Mouse (Mus musculus) spleen, adult 18-20 months (tissue): ENCODE results near the gene Ip6k1.

Experiments used
- DNase-seq, 2 experiments: peaks; one replicate each; pipeline ENCODE4 v3.0.0; 2022; ENCODE audit warnings: mixed read lengths in 2 of 2

The Ip6k1 gene

DNA sequence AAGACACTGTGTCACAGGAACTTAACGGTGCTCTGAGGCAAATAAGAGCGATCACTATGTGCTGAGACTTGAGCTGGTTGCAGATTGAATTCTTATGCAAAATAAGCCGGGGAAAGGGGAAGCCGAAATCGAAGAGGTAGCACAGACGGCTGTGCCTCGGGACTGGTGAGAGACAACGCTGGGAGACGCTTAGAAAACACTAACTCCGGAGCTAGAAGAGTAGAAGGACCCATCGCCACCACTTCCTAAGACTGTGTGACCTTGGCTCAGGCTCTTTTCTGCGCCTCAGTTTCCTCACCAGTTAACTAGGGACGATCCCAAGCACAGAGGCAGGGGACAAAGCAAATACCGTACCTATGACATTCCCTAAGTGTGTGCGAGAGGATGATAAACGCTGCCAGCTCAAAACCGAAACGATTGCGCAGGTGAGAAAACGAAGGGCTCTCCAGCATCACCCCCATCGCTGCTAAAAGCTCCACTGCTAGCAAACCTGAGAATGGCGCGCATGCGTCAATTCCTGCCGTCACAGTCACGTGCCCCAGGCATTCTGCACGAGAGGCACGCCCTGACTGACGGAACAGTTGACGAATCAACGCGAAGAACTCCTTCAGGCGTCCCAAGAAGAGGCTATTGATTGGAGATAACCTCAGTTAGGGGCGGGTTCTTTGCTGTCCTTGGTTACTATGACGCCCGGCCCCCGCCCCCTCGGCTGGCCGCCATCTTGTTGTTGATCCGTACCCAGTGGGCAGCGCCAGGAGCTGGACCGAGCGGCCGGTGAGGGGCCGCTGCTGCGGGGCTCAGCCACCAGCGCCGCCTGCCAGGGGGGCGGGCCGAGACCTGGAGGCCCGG lies at the start of gene Ip6k1:
Gene Ip6k1, plus strand, starts transcription at position 580 of the 849 bp plus-strand sequence.
- peak; percentile 99 for DNase-seq

GRCm38 (mm10) chr9:107955613-107956289 lies 46.5 kb upstream of the Ip6k1 start:
- DNase-seq: no peak

- DNase-seq: no peak
These were observed 45.2 kb upstream of the Ip6k1 start for GRCm38 (mm10) chr9:107957141-107957540.

DNA sequence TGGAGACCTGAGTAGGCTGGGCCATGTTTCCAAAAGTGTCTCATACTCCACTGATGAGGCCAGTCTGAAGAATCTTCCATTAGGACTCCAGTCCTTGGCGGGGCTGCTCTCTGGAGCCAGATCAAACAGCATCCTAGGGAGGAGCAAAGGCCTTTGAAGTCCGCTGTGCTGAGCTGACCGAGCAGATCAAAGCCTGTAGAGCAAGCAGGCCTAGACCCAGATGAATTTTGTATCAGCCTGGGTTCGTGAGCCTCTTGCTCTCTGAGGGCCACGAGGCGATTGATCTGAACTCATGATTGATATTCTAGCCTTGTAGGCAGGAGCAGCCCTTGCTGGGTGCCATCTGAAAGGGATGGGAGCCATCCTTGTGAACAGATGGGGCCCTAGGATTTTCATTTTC lies 42.4 kb upstream of the Ip6k1 start:
- no peak for DNase-seq

DNA sequence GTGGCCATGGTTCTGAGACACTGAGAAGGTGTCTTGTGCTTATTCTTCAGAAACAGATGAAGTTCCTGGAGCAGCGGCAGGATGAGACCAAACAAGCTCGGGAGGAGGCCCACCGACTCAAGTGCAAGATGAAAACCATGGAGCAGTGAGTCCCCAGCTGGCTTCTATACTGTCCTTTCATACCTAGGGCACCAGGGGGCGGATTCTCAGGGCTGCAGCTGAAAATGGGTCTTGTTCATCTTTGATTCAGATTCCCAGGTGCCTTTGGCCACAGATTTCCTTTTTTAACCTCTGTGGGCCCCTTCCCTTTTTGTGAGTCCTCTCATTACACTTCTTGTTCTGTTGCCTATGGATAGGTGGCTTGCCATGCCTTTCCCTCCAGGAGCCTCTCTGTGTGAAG lies 41.4 kb upstream of the Ip6k1 start:
- DNase-seq: no peak

GRCm38 (mm10) chr9:107961351-107961762 lies 40.9 kb upstream of the Ip6k1 start:
- DNase-seq: no peak

GRCm38 (mm10) chr9:107961881-107962280 lies 40.4 kb upstream of the Ip6k1 start:
- no peak for DNase-seq

DNA sequence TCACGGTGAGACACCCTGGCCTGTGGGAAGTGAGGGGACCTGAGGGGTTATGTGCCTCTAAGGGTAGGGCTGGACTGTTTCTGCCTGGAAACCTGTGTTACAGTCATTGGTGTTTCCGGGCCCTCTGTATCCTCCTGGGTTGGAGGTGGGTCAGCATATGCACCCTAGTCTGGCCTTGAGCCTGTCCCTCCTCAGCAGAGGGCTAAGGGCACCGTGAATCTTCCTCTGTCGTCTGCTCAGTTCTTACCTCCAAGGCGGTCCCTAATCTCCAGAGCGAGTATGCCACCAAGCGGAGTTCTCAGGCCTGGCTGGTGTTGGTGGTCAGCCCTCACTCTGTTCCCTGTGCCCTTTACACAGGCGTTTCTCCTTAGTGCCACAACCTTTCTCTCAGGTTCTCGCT lies 39.4 kb upstream of the Ip6k1 start:
- no peak for DNase-seq

GRCm38 (mm10) chr9:107963700-107964099 lies 38.6 kb upstream of the Ip6k1 start:
- DNase-seq: peak; percentile 60 to 71

DNA sequence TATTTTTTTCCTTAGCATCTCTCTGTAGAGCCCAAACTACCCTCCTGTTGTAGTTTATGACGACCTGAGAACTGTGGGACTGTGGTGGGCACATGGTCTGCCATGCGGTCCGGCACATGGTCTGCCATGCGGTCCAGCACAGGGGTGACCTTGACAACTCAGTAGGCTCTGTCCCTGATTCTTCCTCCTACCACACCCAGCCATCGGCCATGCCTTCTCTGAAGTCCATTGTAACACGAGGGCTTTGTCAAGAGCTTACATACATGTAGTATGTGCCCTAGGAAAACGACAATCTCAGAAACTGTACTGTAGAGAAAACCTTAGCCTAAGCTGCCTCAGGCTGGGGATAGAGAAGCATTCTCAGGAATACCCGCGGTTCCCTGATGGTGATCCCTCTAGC lies 37.6 kb upstream of the Ip6k1 start:
- DNase-seq: no peak

GRCm38 (mm10) chr9:107966676-107967075 lies 35.6 kb upstream of the Ip6k1 start:
- DNase-seq: no peak

- DNase-seq: no peak
These were observed 34.9 kb upstream of the Ip6k1 start for GRCm38 (mm10) chr9:107967437-107967836.

- no peak for DNase-seq
These were observed 33.8 kb upstream of the Ip6k1 start for GRCm38 (mm10) chr9:107968531-107968930.

- DNase-seq: no peak
These were observed 32.0 kb upstream of the Ip6k1 start for GRCm38 (mm10) chr9:107970311-107970710.

DNA sequence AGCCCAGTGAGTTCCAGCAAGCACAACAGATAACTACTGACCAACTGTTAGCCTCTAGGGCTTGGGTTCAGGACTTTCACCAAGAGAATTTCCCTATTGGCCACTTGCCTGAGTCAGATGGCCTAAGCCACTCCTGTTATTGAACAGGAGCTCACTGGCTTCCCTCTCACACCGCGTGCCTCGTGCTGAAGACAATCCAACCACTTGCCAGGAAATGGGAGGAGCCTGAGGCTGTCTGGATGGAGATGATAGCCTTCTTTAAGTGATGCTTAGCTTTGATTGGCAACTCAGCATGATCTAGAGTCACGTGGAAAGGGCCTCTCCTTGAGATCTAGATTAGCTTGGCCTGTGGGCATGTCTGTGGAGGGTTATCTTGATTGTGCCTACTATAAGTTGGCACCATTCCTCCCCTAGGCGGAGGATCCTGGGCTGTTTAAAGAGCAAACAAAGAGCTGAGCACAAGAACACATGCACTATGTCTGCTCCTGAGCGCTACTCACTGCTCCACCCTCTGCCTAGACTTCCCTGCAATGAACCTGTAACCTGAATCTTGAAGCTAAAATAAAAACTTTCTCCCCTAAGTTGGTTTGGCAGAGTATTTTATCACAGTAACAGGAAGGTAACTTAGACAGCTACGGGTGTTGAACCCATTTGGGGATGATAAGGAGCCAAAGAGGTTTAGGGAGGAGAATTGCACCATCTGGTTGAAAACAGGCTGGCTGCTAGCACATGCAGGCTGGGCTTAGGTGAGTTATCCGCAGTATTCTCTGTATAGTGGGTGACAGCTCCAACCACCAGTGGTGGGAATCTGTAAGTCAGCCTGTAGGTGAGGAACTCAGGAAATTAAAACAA lies 30.4 kb upstream of the Ip6k1 start:
- no peak for DNase-seq

DNA sequence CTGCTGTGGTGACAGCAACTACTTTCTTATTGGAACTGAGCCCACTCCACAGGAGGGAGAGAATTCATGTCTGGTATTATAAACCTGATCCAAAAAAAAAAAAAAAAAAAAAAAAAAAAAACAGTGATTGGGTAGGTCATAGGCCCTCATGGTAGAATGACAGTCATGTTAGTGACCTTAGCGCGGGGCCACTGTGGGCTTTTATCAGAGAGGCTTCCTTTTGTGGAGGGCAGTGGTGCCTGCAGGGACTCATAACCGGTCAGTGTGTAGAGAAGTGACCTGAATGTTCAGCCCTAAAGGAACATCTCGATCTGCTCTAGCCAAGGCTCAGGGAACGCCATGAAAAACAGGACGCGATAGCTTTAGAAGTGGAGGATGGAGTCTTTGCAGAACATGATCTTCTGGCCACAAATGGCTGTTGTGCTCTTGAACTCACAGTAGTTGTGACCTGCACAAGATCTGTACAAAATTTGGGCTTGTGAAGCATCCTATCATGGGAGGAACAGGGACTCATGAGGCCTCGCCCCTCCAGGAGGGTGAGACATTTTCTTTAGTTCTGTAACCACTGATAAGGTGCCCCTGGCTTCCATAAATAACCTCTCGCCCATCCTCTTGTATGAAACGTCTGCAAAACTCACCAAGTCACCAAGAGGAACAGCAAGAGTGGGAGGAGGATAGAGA lies 27.7 kb upstream of the Ip6k1 start:
- no peak for DNase-seq

GRCm38 (mm10) chr9:107975399-107976386 lies 26.6 kb upstream of the Ip6k1 start, which contains the start of gene Uba7:
Gene Uba7 (plus strand): TSS chr9:107975505.
- peak; percentile 27 to 42 for DNase-seq

DNA sequence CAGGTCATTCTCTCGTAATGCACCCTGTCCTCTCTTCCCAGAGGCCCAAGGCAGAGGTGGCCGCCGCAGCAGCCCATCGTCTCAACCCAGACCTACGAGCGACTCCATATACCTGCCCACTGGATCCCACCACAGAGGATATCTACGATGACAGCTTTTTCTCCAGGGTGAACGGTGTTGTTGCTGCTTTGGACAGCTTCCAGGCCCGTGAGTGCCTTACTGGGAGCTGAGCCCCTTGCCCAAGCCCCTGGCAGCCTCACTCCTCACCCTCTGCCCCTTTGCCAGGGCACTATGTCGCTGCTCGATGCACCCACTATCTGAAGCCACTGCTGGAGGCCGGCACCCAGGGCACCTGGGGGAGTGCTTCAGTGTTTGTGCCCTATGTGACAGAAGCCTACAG lies 23.5 kb upstream of the Ip6k1 start:
- DNase-seq: no peak

DNA sequence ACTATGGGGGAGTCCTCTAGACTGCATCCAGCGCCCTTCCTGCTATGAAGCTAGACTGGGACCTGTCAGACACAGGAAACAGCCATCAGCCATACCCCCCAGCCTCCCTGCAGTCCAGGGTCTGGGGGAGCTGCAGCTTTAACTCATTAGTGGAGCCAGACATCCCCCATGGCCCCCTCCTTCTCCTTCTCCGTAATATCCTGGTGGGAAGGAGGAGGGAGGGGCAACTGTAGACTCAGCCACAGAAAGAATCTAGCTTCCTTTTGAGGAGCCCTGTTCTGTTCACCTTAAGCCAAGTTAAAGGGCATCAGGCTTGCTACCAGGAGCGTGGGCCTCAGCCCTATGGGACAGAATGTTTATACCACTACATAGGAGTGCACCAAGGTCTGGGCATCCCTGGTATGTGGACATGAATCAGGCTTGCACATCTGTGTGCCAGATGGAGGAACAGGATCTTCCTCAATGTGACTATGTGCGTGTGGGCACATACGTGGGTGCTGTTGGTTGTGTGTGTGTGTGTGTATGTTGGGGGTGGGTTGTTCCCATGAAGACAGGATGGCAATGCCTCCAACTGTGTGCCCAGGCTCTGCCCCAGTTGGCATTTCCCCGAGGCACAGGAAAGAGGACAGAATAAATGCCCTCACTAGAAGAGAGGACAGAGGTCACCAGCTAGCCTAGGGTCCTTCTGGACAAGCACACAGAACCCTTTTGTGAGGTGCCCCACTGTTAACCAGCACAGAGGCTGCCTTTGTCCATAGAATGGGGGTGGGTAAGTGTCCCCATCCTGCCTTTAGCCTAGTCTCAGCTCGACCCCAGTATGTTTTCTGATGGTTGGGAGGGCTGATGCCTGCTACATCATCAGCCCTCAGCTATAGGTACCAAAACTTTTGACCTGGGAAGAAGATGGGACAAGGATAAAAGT lies 20.4 kb upstream of the Ip6k1 start:
- no peak for DNase-seq

DNA sequence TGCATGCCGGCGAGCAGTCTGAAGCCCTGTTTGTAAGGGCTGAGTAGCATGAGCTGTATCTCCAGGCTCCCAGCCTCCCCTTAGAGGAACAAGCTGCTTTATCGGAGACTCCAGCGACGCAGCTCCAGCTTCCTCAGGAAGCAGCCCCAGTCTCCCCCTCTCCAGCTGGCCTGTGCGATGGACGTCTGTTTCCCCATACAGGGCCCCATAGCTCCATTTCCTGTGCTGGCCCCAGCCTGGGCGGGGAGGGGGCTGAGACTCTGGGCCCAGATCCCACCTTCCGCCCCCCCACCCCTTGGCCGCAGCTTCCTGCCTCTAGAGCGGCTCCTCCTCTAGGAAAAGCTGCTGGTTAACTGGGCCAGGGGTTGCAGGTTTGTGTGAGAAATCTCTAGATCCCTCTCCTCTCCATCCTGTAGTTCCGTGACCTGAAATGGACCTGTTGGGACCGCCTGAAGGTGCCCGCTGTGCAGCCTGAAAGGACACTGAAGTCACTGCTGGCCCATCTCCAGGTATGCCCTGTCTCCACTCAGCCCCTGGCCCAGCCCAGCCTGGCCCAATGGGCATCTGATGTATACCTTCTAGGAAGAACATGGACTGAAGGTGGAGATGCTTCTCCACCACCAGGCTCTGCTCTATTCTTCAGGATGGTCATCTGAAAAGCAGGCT lies 19.5 kb upstream of the Ip6k1 start, which contains the start of gene Gm20661:
Gene Gm20661, plus strand, starts transcription at position 378 of the 666 bp plus-strand sequence.
- peak; percentile 24 to 38 for DNase-seq
